Mouse (Mus musculus) midbrain, embryonic 13.5 days (tissue): ENCODE measurements at regions not wholly inside any gene's neighbourhood (a gene's known extent, or its start where the extent isn't known, plus 50 kb on each side); places are given as distances from the start of the nearest gene placed in this dataset.
A peak's percentile ranks its signal among the peaks of the same experiment; 100 is the strongest.

Source experiments
- ATAC-seq: fragments of 200-750 bp; cut with Nextera tagmentation; 2 replicates; pipeline ENCODE4 v1.8.0; 2017; ENCODE audit warnings: mild to moderate bottlenecking, moderate TSS enrichment, moderate library complexity
- H3K27ac ChIP-seq: fragments of 300-500 bp; sonication (generic); 2 replicates; pipeline ENCODE4 v1.5.1; 2015; ENCODE audit warnings: inconsistent platforms, mild to moderate bottlenecking, moderate library complexity
- H3K27me3 ChIP-seq: fragments of 300-500 bp; sonication (generic); 2 replicates; pipeline ENCODE4 v1.6.1; 2015; ENCODE audit warnings: mild to moderate bottlenecking, inconsistent platforms
- H3K36me3 ChIP-seq: fragments of 300-500 bp; sonication (generic); 2 replicates; pipeline ENCODE4 v1.6.1; 2015; ENCODE audit warnings: mild to moderate bottlenecking, inconsistent platforms
- H3K4me1 ChIP-seq: fragments of 300-500 bp; sonication (generic); replicated peaks from 2 replicates; pipeline ENCODE4 v1.6.1; 2015; ENCODE audit warnings: inconsistent platforms
- H3K4me2 ChIP-seq: fragments of 300-500 bp; sonication (generic); replicated peaks from 2 replicates; pipeline ENCODE4 v1.6.1; 2015; ENCODE audit warnings: moderate library complexity, mild to moderate bottlenecking, inconsistent platforms
- H3K4me3 ChIP-seq: fragments of 300-500 bp; sonication (generic); replicated peaks from 2 replicates; pipeline ENCODE4 v1.5.1; 2015; ENCODE audit warnings: mild to moderate bottlenecking, inconsistent platforms
- H3K9ac ChIP-seq: fragments of 300-500 bp; sonication (generic); replicated peaks from 2 replicates; pipeline ENCODE4 v1.6.1; 2015; ENCODE audit warnings: mild to moderate bottlenecking, inconsistent platforms
- H3K9me3 ChIP-seq: fragments of 300-500 bp; sonication (generic); 2 replicates; pipeline ENCODE4 v1.6.1; 2016; ENCODE audit warnings: mild to moderate bottlenecking, inconsistent platforms
- WGBS: fragments of 180-500 bp; shearing (Covaris S2); methylation state at CpG from one replicate; pipeline ENCODE4 v1.1.7; 2015; 5-methylcytosine and 5-hydroxymethylcytosine counted together

- WGBS: 92% methylated on average over 10 of the region's 10 CpGs
- no peak overlapping the region for H3K9ac ChIP-seq
- H3K27ac ChIP-seq: no peak overlapping the region
- no peak overlapping the region for H3K4me3 ChIP-seq
- ATAC-seq: no peak
- no peaks in the 10 kb centered on the region for H3K27me3 ChIP-seq
- H3K4me2 ChIP-seq: no peak overlapping the region
- H3K4me1 ChIP-seq: no peaks in the 10 kb centered on the region
- H3K9me3 ChIP-seq: no peaks in the 10 kb centered on the region
- no peaks in the 10 kb centered on the region for H3K36me3 ChIP-seq
Observed at GRCm38 (mm10) chr2:170675731-170676130, 55.9 kb upstream of the Dok5 start.

GRCm38 (mm10) chr2:170673683-170674082, 57.9 kb upstream of the Dok5 start:
- 88% methylated on average over 6 of the region's 6 CpGs for WGBS
- no peak overlapping the region for H3K4me3 ChIP-seq
- no peaks in the 10 kb centered on the region for H3K4me1 ChIP-seq
- no peak overlapping the region for H3K27ac ChIP-seq
- ATAC-seq: no peak
- no peaks in the 10 kb centered on the region for H3K9me3 ChIP-seq
- no peaks in the 10 kb centered on the region for H3K36me3 ChIP-seq
- no peaks in the 10 kb centered on the region for H3K27me3 ChIP-seq
- H3K4me2 ChIP-seq: no peak overlapping the region
- no peak overlapping the region for H3K9ac ChIP-seq

- H3K27me3 ChIP-seq: no peaks in the 10 kb centered on the region
- 89% methylated on average over 1 of the region's 1 CpGs for WGBS
Observed at GRCm38 (mm10) chr2:170672789-170673188, 58.8 kb upstream of the Dok5 start.

GRCm38 (mm10) chr2:170668960-170669359, 62.6 kb upstream of the Dok5 start:
- no peak for ATAC-seq

More at GRCm38 (mm10) chr2:170672789-170673188, 58.8 kb upstream of the Dok5 start:
- Histone ChIP-seq H3K27ac (no peak overlapping the region), H3K36me3 (no peaks in the 10 kb centered on the region), H3K4me2 (no peak overlapping the region), H3K4me1 (no peaks in the 10 kb centered on the region), H3K4me3 (no peak overlapping the region), H3K9me3 (no peaks in the 10 kb centered on the region), H3K9ac (no peak overlapping the region)
- ATAC-seq: no peak

GRCm38 (mm10) chr2:170668497-170668896, 63.1 kb upstream of the Dok5 start:
- H3K4me3 ChIP-seq: no peak overlapping the region
- H3K9ac ChIP-seq: no peak overlapping the region
- H3K4me2 ChIP-seq: no peak overlapping the region
- no peaks in the 10 kb centered on the region for H3K36me3 ChIP-seq
- H3K27ac ChIP-seq: no peak overlapping the region
- no peaks in the 10 kb centered on the region for H3K4me1 ChIP-seq
- H3K9me3 ChIP-seq: no peaks in the 10 kb centered on the region
- WGBS: 66% methylated on average over 6 of the region's 6 CpGs
- ATAC-seq: no peak
- no peaks in the 10 kb centered on the region for H3K27me3 ChIP-seq

More at GRCm38 (mm10) chr2:170668960-170669359, 62.6 kb upstream of the Dok5 start:
- Histone ChIP-seq H3K4me1 (no peaks in the 10 kb centered on the region), H3K4me3 (no peak overlapping the region), H3K36me3 (no peaks in the 10 kb centered on the region), H3K9ac (no peak overlapping the region), H3K4me2 (no peak overlapping the region), H3K27ac (no peak overlapping the region), H3K27me3 (no peaks in the 10 kb centered on the region), H3K9me3 (no peaks in the 10 kb centered on the region)
- WGBS: 81% methylated on average over 12 of the region's 12 CpGs

- H3K9me3 ChIP-seq: no peaks in the 10 kb centered on the region
- peak overlapping the region; percentile 47 for H3K27ac ChIP-seq
- ATAC-seq: no peak
Observed at GRCm38 (mm10) chr2:170662069-170662980, 60.5 kb upstream of the 4930470P17Rik start.

GRCm38 (mm10) chr2:170659291-170659690, 57.5 kb upstream of the 4930470P17Rik start:
- Histone ChIP-seq H3K36me3 (no peaks in the 10 kb centered on the region), H3K27ac (peak overlapping the region; percentile 85)

More at GRCm38 (mm10) chr2:170662069-170662980, 60.5 kb upstream of the 4930470P17Rik start:
- Histone ChIP-seq H3K4me1 (peaks cover 48% of the 10 kb centered on the region), H3K27me3 (no peaks in the 10 kb centered on the region), H3K4me2 (no peak overlapping the region), H3K4me3 (no peak overlapping the region), H3K36me3 (no peaks in the 10 kb centered on the region), H3K9ac (no peak overlapping the region)
- WGBS: 78% methylated on average over 25 of the region's 25 CpGs

GRCm38 (mm10) chr2:170658520-170658919, 56.7 kb upstream of the 4930470P17Rik start:
- no peak overlapping the region for H3K9ac ChIP-seq
- no peak overlapping the region for H3K4me2 ChIP-seq
- no peaks in the 10 kb centered on the region for H3K27me3 ChIP-seq
- H3K36me3 ChIP-seq: no peaks in the 10 kb centered on the region
- no peaks in the 10 kb centered on the region for H3K9me3 ChIP-seq
- H3K27ac ChIP-seq: peak overlapping the region; percentile 85
- no peak for ATAC-seq
- peaks cover 57% of the 10 kb centered on the region for H3K4me1 ChIP-seq
- no peak overlapping the region for H3K4me3 ChIP-seq
- 64% methylated on average over 7 of the region's 7 CpGs for WGBS

More at GRCm38 (mm10) chr2:170659291-170659690, 57.5 kb upstream of the 4930470P17Rik start:
- H3K27me3 ChIP-seq: no peaks in the 10 kb centered on the region
- WGBS: 33% methylated on average over 8 of the region's 8 CpGs
- H3K4me2 ChIP-seq: no peak overlapping the region
- H3K4me3 ChIP-seq: no peak overlapping the region
- no peak for ATAC-seq
- H3K4me1 ChIP-seq: peaks cover 52% of the 10 kb centered on the region
- H3K9me3 ChIP-seq: no peaks in the 10 kb centered on the region
- H3K9ac ChIP-seq: no peak overlapping the region

GRCm38 (mm10) chr2:170657821-170658221, 56.0 kb upstream of the 4930470P17Rik start:
- ATAC-seq: peak; percentile 53
- no peaks in the 10 kb centered on the region for H3K9me3 ChIP-seq
- H3K4me1 ChIP-seq: peaks cover 61% of the 10 kb centered on the region
- no peaks in the 10 kb centered on the region for H3K36me3 ChIP-seq
- 2% methylated on average over 7 of the region's 7 CpGs for WGBS
- H3K9ac ChIP-seq: 0 out of 2 replicates have a peak overlapping the region, but pooled peaks have one; percentile 5
- H3K27me3 ChIP-seq: no peaks in the 10 kb centered on the region
- peak overlapping the region; percentile 85 for H3K27ac ChIP-seq
- no peak overlapping the region for H3K4me3 ChIP-seq
- 0 out of 2 replicates have a peak overlapping the region, but pooled peaks have one; percentile 6 for H3K4me2 ChIP-seq

- Histone ChIP-seq H3K4me3 (no peak overlapping the region), H3K4me1 (peaks cover 12% of the 10 kb centered on the region), H3K9me3 (peaks cover 4% of the 10 kb centered on the region; the same call in 1 of the 2 replicates), H3K9ac (no peak overlapping the region), H3K4me2 (no peak overlapping the region), H3K36me3 (no peaks in the 10 kb centered on the region), H3K27me3 (no peaks in the 10 kb centered on the region), H3K27ac (no peak overlapping the region)
- 93% methylated on average over 11 of the region's 11 CpGs for WGBS
- ATAC-seq: no peak
Observed at GRCm38 (mm10) chr2:170652128-170652527, 50.3 kb upstream of the 4930470P17Rik start.
